Mouse (Mus musculus): ENCODE data around the gene Tnn.

Gene Tnn

DNA sequence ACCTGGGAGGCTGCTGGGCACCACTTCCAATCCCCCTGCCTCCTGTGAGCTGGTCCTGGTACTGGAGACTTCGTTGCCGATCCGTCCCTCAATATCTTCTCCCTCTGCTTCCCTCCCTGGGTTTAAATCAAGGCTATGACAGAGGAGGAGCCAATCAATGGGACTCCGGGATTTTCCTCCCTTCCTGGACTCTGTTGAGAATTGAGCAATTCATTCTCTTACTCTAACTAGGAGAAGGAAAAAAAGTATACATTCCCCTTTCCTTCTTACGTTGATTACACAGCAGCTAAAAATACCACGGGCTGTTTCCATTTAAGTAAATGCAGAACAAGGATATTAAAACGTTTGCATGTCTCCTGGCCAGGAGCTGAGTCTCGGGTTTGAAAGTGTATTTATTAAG, at the start of gene Tnn:
Gene Tnn, minus strand, starts transcription at position 101 of the 400 bp plus-strand sequence.
- no peak for DNase-seq

DNA sequence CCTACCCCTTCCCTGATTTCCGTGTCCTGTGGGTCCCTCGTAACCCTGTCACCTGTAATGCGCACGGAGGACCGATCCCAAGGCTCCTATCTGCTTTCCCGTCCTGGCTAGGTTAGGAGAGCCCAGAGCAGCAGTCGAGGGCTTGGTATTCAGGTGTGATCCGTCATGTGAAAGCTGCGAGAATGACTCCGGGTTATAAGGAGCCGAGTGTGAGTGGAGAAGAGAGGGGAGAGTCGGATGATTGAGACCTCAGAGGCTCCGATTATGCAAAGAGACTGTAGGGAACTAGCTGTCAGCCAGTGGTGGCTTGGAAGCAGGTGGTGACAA, 41.9 kb upstream of the Tnn start:
- no peak for DNase-seq

DNA sequence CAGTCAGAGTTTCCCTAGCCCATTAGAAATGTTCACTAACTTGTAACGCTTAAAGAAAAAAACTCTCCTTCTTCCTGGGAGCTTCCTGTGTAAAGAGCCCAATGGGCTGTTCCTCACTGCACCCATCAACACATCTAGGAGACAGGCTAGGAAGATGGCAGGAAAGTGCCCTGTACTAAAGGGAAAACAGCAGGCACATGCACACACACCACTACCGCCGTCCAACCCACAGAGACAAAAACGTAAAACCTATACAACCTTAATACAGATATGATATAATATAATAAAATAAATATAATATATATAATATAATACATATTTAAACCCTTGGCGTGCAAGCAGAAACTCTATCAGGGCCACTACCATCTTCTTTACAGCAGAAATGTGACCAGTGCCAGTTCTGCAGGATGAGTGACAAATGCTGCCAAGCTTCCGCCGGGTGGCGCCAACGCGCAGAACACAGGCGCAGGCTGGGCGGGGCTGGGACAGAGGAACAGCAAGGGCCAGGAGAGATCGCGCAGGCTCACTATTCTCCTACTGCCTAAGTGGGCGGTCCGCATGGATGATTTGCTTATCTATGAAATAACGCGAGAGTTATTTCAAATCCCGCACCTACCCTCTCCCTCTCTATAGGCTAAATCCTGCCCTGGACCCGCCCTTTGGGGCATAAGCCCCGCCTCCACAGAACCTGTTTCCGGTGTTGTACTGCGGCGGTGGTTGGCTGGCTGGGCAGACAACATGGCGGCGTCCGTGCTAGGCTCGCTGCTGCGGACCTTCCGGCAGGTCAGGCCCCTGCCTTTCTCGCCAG, 41.4 kb upstream of the Tnn start, which contains the start of gene Mrps14:
Gene Mrps14, plus strand, starts transcription at position 687 of the 808 bp plus-strand sequence.
- peak; percentile 97 for DNase-seq

DNA sequence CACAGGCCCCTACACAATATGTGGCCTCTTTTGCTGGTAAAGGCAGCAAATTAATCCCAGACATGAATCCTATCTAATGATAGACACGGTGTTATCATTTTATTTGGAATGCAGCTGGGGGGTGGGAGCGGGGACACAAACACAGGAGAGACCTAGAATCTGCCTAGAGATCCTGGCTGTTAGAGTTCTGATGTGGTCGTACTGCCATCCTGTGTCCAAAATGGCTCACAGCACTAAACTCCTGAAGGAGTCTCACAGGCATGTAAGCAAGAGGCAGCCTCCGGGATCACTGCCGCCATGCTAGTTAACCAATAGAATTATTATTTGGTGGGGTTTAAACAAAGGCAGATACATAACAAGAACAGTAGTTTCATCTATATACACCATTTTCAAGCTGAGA, 31.1 kb upstream of the Tnn start:
- DNase-seq: peak; percentile 63

DNA sequence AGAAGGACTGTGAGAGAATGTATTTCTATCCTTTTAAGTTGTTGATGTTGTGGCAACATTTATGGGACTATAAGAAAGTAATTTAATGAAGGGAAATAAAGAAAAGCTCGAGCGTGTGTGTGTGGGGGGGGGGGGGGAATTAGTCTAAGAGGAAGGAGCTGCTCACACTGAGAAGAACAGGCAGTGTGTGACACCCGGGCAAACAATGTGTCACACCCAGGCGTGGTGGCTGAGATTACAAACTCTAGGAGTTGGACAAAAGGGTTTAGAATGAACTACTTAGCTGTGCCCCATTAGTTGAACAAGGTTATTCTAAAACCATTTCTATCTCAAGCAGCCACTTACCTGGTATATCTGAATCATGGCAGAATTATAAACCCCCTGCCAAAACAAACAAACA, 27.8 kb upstream of the Tnn start:
- DNase-seq: no peak

DNA sequence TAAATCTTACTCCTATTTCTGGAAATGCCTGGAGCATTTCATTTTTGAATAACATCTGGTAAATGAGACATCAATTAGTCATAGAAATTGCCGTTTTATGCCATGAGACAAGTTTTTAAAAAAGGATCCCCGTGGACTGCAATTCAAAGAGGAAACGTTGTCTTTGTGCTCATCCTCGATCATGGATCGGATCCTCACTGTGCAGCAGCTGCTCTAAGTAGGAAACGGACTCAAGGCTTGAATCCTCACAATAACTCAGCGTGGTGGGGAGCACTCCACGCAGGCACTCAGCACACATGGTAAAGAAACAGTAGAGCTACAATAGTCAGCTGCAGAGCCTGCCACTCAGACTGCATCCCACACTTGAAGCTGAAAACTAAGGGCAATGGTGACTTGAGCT, 23.5 kb upstream of the Tnn start:
- DNase-seq: no peak

DNA sequence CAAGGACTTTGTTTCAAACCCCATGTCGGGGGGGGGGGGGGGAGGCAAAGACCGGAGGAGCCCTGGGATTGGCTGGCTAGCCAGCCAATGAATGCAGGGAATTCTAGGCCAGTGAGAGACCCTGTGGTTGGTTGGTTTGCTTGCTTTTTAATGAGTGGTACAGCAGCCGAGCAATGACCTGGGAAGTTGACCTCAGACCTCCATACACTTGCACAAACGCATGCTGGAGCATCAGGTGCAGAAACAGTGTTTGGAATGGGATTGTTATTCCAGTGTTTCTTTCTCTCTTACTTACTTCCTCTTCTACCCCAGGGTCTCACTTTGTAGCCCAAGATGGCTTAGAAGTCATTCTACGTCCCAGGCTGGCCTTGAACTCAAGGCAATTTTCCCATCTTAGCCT, 13.2 kb upstream of the Tnn start:
- DNase-seq: no peak

DNA sequence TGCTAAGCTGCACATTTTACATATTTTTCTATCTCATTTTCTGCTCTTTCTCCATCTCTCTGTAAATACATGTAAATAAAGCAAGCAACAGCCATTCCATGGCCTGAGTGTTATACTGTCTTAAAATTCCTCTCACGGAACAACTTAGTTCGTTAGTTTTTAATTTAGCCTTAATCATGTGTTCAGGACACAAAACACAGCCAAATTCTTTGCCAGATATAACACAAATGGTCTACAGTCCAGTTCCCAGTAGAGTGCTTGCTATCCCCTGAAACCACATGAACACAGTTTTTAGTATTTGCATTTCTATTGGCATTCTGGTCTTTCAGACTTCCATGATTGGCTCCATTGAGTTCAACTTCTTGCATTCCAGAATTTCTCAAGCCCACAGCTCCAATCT, 4.8 kb upstream of the Tnn start:
- DNase-seq: no peak

DNA sequence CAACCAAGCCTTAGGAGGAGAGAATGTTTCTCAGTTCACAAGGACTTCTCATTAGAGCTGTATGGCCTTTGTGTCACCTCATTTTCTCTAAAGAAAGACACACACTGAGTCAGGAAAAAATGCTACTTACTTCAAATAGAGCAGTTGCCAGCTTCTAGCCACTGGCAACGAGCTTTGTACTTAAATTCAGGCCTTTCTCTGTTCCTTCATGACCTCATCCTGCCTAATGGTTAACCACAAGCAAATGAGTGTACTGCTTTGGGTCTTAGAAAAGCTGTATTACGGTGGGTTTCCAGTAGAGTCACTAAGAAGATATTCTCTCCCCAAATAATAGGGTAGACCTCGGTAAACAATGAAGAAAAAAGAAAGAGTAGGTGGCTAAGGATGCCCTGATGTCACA, 2.7 kb downstream of the Tnn start:
- DNase-seq: no peak

DNA sequence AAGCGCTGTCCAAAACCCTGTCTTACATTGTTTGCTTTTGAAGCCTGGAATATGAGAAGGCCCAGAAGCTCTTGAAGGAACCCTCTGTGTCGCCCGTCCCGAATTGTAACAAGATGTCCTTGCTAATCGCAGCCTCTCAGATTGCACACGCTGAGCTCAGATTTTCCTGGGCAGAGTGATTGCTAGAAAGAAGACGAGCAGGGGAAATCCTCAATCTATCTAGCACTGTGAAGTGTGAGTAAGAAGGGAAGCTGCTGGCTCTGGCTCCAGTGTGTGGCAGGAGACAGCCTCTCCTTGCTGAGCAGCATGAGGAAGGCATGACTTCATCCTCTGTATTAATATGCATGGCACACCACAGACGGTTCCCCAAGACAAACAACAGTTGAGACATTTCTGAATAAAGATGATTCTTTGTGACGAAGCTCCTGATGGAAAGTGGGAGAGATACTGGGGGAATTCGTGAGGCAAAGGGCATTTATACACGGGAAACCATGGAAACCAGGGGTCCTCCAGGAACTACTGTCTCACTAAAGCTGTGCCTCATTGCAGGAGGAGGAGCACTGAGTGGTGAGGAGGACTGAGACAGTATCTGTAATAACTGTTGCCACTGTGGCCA, 4.0 kb downstream of the Tnn start:
- no peak for DNase-seq

DNA sequence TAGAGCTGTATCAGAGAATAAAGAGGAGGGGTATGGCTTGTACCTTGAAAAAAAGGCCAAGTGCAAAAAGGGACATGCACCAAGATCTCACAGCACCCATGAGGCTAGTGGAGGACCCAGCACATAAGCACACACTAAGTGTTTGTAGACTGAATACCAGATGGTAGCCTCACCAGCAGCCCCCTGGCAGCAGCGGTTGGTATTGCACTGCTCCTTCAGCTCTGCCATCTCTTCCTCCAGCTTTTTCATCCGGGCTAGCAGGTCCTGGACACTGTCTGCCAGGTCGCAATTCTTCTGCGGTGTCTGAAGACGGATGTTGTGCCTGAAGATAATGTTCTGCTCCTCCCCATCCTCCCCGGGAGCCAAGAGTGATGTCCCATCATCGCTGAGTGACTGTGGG, 6.1 kb downstream of the Tnn start:
- DNase-seq: no peak

DNA sequence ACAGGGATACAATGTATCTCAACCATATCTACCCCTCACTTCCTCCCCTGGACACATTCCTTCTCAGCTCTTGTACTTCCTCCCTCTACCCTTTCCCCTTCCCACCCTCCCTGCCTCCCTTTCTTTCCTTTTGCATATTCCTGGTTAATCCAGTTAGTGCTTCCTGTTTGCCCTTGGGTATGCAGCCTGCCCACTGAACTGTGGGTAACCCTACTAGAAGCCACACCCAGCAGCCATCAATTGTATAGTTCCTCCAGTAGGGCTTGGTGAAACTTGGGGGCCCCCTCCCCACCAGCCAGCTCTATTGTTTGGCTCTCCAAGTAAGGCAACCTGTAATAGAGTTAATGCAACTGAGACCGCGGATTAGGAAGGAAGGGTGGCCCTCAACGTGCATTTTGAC, 7.8 kb downstream of the Tnn start:
- DNase-seq: no peak

DNA sequence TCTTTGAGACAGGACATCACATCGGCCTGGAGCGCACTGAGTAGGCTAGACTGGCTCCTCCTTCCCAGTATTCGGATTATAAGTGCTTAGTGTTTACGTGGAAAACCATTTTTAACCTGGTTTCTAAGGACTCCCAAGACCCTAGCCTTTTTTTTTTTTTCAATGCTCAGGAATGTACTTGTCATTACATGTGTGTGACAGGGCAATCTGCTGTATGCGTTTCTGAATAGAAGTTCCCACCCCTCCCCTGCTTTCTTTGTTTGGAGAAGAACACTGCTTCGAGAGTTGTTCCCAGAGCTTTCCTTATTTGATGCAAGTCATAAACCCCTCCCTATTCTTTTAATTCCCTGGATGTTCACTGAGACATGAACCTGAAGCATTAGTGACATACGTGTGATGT, 9.0 kb downstream of the Tnn start:
- DNase-seq: no peak

DNA sequence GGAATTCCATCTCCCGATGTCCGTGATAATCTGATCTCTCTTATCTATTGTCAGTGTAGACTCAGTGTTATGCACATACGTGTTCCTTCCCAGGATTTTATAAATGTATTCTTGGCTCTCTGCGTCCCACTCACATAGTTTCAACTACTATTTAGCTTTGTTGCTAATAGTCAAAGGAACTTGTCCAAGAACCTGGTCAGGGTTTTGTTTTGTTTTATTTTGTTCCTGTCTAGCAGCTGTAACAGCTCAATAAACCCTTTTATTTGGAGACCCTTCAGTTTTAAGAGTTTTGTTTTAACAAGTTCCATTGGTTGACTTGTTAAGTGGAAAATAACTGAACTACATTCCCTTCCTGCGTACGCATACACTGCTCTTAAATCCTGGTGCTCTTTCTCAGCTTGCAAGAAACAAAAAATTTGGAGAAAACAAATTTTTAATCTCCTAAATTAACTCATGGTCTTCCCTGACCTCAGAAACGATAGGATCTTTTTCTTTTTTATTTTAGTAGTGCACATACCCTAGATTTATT, 17.0 kb downstream of the Tnn start:
- no peak for DNase-seq

DNA sequence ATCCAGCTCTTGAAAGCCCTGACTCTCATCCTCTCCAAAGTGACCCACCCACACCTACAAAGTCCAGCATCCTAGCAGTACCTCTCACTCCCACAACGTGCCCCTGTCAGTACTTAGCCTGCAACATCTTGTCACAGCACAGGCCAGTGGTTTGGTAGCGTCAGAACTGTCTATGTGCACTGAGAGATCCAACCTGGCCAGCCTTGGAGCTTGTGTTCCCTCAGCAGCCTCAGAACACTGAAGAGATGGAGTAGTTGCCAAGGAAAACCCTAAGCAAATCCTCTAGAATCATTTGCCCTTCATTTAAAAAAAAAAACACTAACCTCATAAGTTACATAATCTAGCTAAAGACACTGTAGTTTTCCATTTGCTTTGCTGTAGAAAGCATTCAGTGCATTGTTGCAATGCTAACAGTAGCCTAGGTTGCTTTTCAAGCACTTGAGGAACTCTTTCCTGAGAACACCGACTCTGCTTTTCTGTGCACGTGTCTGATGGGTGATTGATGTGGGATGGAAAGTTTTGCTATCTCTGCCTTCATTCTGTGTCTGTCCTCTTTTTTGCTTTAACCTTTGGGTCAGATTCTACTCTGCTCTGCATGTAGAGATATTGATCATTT, 19.8 kb downstream of the Tnn start:
- DNase-seq: no peak

DNA sequence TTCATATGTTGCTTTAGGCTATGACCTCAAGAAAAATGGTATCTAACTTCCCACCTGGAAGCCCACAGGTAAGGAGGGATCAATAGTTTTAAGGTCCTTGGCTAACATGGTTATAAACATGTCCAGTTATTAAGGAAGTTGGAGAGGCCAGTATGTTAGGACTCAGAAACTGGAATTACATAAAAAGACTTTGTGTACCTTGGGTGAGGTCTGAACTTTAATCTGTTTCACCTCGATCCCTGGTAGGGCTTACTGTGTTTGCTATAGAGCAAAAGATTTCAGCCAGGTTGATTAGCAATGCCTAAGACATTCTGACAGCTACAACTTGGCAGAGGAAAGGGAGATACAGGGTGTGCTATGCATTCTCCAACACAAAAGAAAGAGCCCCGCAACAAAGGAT, 29.4 kb downstream of the Tnn start:
- no peak for DNase-seq

DNA sequence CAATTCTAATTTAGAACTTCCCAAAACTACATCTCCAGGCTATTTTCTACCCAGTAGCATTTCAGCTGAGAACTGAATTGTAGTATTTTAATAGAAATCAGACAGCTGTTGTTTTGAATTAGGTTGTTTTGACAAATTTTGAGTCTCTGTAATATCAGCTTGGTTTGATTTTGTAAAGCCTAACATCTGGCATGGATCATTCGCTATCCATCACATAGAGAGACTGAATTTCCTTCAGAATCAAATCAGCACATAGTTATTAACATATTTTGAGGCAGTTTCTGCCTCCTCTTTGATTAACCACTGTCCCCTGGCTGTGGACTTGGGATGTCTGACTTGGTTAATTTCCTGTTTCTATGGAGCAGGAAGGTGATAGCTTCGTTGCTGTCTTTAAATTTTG, 44.8 kb downstream of the Tnn start:
- no peak for DNase-seq

DNA sequence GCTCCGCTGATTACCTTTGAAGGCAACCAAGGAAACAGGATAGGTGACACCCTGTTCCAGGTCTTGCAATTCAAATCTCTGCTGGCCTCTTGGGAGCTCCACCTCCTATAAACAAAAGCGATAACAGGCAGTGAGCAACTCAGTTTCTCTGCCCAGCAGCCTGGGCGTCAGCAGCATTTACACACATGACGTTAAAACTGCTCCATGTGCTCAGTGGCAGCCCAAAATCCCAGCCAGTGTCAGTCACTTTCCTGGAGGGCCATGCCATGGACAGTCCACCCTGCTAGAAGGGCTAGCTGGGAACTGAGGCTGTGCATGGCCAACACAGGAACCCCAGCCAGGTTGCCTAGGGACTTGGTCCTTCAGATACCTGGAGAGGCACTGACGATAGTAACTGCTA, 48.0 kb downstream of the Tnn start:
- no peak for DNase-seq

DNA sequence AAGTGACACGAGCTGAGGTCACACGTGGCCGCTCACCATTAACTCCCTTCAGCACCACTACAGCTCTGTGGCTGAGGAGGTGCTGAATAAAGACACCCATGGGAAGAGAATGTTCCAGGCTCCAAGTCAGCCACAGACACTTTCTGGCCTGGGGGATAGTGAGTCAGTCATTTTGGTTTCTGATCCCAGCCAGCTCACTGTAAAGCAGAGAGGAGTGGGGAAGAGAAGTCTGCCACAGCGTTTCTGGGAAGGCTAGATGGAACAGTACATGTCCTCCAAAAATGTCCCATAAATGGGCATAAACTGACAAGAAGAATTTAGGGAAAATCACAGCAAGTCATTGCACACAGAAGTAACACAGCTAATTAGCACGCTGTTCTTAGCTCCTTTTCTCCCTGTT, 52.4 kb downstream of the Tnn start:
- DNase-seq: no peak

DNA sequence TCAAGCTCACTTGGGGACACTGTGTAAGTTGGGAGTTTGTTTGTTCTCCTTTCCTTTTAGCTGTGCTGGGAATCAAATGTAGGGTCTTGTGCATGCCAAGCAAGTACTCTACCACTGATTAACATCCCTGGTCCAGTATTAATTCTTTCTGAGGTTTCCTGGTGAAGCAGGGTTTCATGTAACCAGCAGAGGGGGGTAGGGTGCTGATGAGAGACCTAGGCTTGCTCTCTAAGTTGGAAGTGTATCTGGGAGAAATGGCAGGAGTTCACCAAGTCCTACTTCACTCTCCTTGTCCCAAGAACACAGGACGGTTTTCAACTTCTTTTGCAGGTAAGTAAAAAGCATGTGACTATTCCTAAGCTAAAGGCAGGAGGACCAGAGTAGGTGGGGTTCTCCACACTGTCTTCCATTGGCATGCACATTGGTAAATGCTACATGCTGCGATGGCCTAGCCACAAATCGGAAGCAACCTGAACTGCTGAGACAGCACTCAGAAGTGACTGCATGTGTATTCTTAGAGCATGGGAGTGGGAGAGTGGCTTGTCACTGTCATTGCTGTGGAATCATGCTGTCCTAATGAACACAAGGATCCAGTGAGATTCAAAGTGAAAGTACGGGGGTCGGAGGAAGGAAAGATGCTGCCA, 53.6 kb downstream of the Tnn start:
- DNase-seq: peak; percentile 37

DNA sequence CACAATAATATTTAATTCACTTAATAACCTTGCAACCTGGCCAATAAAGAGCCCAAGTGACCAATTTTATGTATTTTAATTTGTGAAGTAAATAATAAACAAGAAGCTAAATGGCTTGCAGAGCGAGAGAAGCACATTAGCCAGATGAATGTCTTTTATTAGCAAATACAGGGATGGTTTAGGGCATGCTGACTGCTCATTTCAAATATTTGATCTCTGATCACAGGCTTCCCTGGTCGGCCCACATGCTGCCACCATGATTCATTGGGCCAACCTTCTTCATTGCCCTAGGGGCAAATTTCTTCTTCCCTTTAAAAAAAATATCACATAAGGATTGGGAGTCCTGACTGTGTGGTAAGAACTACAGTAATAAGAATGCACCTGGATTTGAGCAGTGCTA, 66.7 kb downstream of the Tnn start:
- DNase-seq: no peak

DNA sequence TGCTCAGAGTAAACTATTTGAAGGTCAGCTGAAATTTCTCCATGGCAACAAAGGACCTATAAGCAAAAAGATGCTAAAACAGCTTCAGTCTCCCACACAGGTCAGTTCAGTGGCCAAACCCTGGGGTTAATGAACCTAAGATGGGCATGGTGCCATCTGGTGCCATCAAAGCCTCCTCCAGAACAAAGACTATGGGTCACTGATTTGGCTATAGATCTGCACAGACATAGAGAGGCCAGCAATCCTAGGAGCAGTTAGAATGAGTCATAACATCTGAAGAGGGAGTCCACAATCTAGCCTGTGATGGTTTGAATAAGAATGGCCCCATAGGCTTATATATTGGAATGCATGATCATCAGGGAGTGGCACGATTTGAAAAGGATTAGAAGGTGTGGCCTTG, 69.1 kb downstream of the Tnn start:
- no peak for DNase-seq

DNA sequence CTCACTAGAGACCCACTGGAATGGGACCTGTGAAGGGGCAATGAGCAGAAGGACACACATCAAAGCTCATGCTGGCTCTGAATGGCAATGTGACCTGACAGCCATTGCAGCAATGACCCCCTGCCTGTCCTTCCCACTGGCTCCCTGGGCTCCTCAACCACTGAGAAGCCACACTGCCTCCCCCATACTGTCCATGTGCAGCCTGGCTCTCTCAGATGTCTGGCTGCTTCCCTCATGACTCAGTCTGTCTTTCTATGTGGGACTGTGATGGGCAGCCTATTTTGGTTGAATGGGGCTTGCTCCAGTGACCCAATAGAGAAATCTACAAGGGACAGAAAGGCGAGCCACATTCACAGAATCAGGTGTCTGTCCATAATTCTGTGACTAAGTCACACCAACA, 70.7 kb downstream of the Tnn start:
- DNase-seq: no peak
